Mouse (Mus musculus) G1E (cell line): ENCODE measurements at regions not wholly inside any gene's neighbourhood (a gene's known extent, or its start where the extent isn't known, plus 50 kb on each side); places are given as distances from the start of the nearest gene placed in this dataset.

Source experiments
- ATAC-seq: 2 replicates; pipeline ENCODE4 v1.8.0; 2016; ENCODE audit warnings: mild to moderate bottlenecking; ENCODE audit not compliant: insufficient number of reproducible peaks, poor library complexity, low FRiP score, severe bottlenecking; ENCODE audit errors: extremely low read depth
- DNase-seq: peaks from one replicate; pipeline ENCODE4 v3.0.0; 2012; ENCODE audit warnings: low spot score
- H3K27me3 ChIP-seq: 2 replicates; pipeline ENCODE4 v1.6.1; 2012; ENCODE audit warnings: mild to moderate bottlenecking, low read length, inconsistent platforms; ENCODE audit not compliant: insufficient read depth
- H3K36me3 ChIP-seq: replicated peaks from 2 replicates; pipeline ENCODE3; 2012; ENCODE audit warnings: mild to moderate bottlenecking, inconsistent platforms
- H3K4me1 ChIP-seq: 2 replicates; pipeline ENCODE4 v1.6.1; 2012; ENCODE audit warnings: low read depth, low read length, inconsistent platforms, mixed read lengths; ENCODE audit not compliant: insufficient read depth
- H3K4me3 ChIP-seq: 2 replicates; pipeline ENCODE4 v1.5.1; 2012; ENCODE audit warnings: low read depth, mild to moderate bottlenecking, inconsistent platforms, low read length, moderate library complexity, mixed read lengths
- H3K9me3 ChIP-seq: replicated peaks from 2 replicates; pipeline ENCODE4 v1.6.1; 2012; ENCODE audit warnings: inconsistent platforms
- CTCF ChIP-seq: IDR thresholded peaks from 2 replicates; pipeline ENCODE4 v1.5.1; 2012; ENCODE audit warnings: low read depth, low read length, inconsistent platforms, mixed read lengths
- GATA1 ChIP-seq: IDR thresholded peaks from 2 replicates; pipeline ENCODE4 v1.6.1; 2012; ENCODE audit warnings: borderline replicate concordance, low read length, inconsistent platforms, mixed read lengths
- GATA2 ChIP-seq: IDR thresholded peaks from 2 replicates; pipeline ENCODE4 v1.6.1; 2012; ENCODE audit warnings: low read depth, low read length, inconsistent platforms, borderline replicate concordance
- POLR2AphosphoS5 ChIP-seq: IDR thresholded peaks from 2 replicates; pipeline ENCODE4 v1.6.1; 2012; ENCODE audit warnings: low read depth, low read length, inconsistent platforms; ENCODE audit not compliant: insufficient replicate concordance
- TAL1 ChIP-seq: conservative IDR thresholded peaks from 2 replicates; pipeline ENCODE4 v1.6.1; 2012; ENCODE audit warnings: low read depth, low read length, inconsistent platforms, mixed read lengths

DNA sequence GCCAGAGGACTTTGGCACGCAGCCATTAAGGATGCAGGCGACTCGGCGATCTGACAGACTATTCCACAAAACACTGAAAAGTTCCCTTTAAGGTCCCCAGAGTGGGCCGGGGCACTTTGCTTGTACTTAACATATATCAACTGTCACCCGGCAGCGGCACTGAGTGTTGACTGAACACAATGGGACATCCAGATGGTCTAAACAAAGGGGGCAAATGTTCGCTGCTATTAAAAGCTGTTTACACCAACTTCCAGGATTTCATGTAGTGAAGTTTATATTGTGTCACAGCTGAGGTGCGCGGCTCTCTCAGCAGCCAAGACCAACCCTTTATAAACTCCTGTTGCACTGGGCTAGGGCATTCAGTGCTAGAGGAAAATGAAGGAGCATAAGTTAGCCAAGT lies 157.6 kb downstream of the Zfp281 start:
- Histone ChIP-seq H3K36me3 (no peaks in the 10 kb centered on the region), H3K27me3 (no peaks in the 10 kb centered on the region), H3K4me3 (no peak overlapping the region), H3K4me1 (no peaks in the 10 kb centered on the region), H3K9me3 (peaks cover 46% of the 10 kb centered on the region)
- no peak for TF ChIP-seq CTCF
- no peak for TF ChIP-seq TAL1
- ATAC-seq (no peak), DNase-seq (no peak)

DNA sequence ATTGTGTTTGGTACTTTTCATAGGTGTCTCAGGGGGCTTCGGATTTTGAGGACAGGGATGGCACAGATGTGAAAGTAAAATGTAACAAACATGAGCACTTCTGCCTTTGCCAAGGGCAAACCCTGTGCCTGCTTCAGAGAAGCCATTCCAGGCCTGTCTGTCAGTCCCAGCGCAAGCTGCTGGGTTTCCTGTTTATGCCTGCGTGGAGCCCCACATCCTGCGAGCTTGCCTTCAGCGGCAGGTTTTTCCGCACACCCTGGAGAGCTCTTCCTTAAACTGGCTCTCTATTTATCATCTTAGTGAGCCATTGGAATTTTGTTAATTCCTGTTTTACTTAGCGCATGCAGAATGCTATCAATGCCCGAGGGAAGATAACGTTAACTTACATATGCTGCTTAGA lies 159.5 kb downstream of the Zfp281 start:
- Histone ChIP-seq H3K36me3 (no peaks in the 10 kb centered on the region), H3K9me3 (peaks cover 58% of the 10 kb centered on the region), H3K4me3 (no peak overlapping the region), H3K4me1 (no peaks in the 10 kb centered on the region), H3K27me3 (no peaks in the 10 kb centered on the region)
- DNase-seq (no peak), ATAC-seq (no peak)
- no peak for TF ChIP-seq TAL1

DNA sequence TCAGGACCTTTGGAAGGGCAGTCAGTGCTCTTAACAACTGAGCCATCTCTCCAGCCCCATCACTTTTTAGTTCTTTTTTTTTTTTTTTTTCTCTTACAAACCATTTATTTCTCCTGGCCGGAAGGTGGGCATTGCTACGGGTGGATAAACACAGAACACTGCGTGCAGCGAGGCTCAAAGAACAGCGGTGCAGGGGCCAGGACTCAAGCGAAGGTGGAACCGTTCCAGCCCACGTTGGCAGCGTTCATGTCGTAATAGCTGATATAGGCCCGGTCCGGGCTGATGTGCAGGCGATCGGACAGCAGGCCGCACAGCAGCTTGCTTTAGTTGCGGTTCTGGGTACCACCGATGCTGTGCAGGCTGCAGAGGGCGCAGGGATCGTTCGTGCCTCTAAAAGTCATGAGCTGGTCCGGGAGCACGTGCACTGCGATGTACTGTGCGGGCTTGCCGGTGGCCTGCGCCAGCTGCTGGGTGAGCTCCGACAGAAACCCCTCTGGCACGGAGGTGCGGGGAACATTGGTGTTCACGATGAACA lies 164.3 kb downstream of the Zfp281 start:
- no peaks in the 10 kb centered on the region for H3K4me1 ChIP-seq
- H3K36me3 ChIP-seq, result no peaks in the 10 kb centered on the region
- no peak overlapping the region for H3K4me3 ChIP-seq
- H3K27me3 ChIP-seq, result no peaks in the 10 kb centered on the region
- no peak for ATAC-seq
- TF ChIP-seq CTCF (no peak), POLR2AphosphoS5 (no peak), GATA2 (no peak), TAL1 (no peak), GATA1 (no peak)
- DNase-seq, result no peak
- H3K9me3 ChIP-seq, result peaks cover 53% of the 10 kb centered on the region

DNA sequence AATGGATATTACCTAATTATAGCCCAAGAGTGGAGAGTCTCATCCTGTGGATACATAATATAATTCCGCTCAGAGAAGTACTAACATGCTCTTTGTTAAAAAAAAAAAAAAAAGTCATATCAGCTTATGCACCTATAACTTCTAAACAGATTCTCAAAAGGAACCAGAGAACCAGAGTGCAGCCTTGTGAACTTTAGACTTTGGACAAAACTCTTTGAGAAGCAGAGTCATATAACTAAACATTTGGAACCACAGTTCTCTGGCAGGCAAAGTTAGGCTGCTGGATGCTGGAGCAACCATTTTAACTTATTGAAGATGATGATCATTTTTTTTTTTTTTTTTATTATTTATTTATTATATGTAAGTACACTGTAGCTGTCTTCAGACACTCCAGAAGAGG lies 166.9 kb downstream of the Zfp281 start:
- no peak for DNase-seq
- H3K27me3 ChIP-seq, result no peaks in the 10 kb centered on the region
- H3K36me3 ChIP-seq, result no peaks in the 10 kb centered on the region
- no peaks in the 10 kb centered on the region for H3K4me1 ChIP-seq
- TF ChIP-seq CTCF (no peak), GATA2 (no peak), GATA1 (no peak), POLR2AphosphoS5 (no peak), TAL1 (no peak)
- no peak for ATAC-seq
- H3K9me3 ChIP-seq, result peaks cover 58% of the 10 kb centered on the region
- no peak overlapping the region for H3K4me3 ChIP-seq
